Mouse (Mus musculus) cortical plate, adult 2 months (tissue): ENCODE data around the gene Mink1. TPM values are rescaled to one million over a fixed set of nuclear protein-coding genes. Genes with fewer than 3 reads are reported as not detected.

Experiments
- H3K27ac ChIP-seq: fragments of 200-500 bp; 2 replicates; pipeline ENCODE4 v1.5.1; 2012; ENCODE audit warnings: low read length, control low read depth, inconsistent platforms; ENCODE audit not compliant: insufficient read depth
- H3K4me1 ChIP-seq: fragments of 200-500 bp; 2 replicates; pipeline ENCODE4 v1.6.1; 2011; ENCODE audit warnings: low read length; ENCODE audit not compliant: control insufficient read depth, insufficient read depth
- H3K4me3 ChIP-seq: fragments of 200-500 bp; 2 replicates; pipeline ENCODE4 v1.5.1; 2011; ENCODE audit warnings: mild to moderate bottlenecking, low read length, control low read depth; ENCODE audit not compliant: insufficient read depth
- CTCF ChIP-seq: fragments of 200-500 bp; IDR thresholded peaks from 2 replicates; pipeline ENCODE4 v1.5.1; 2011; ENCODE audit warnings: mild to moderate bottlenecking, control low read depth, low read length; ENCODE audit not compliant: insufficient read depth; ENCODE audit errors: extremely low read depth
- POLR2A ChIP-seq: fragments of 200-500 bp; IDR thresholded peaks from 2 replicates; pipeline ENCODE4 v1.6.1; 2011; ENCODE audit warnings: mild to moderate bottlenecking, low read length, control low read depth; ENCODE audit not compliant: insufficient read depth; ENCODE audit errors: extremely low read depth
- polyA plus RNA-seq: library from polyadenylated mRNA; depleted of rRNA; stranded (reverse); fragments of >200 nt; gene quantifications from 2 replicates; pipeline ENCODE4 v1.2.3, GENCODE M21; 2012

Gene Mink1
- polyA plus RNA-seq, 1 experiment: 318 TPM

DNA sequence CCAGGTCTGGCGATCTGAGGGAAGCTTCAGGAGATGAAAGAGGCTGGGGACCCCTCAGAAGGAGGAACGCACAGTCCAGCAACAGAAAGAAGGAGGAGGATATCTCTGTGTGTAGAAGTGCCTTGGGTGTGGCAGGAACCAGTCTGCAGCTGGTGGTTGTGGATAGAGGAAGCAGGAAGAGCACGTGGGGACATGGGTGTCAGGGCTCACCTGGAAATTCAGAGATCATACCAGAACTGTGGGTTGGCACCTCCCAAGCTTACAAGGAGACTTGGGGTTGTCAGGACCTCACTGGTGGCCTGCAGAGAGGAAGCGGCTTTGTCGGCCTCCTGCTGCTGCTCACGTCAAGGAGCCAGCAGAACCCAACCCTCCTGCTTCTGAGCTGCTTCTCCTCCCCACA is 34.6 kb downstream of the Mink1 start:
- Histone ChIP-seq H3K4me3 (no peak overlapping the region), H3K4me1 (peaks cover 2% of the 10 kb centered on the region), H3K27ac (peak overlapping the region; percentile 31; the same call in 1 of the 2 replicates)
- no peak for TF ChIP-seq CTCF
- TF ChIP-seq POLR2A: no peak

GRCm38 (mm10) chr11:70598451-70598953 is 35.8 kb downstream of the Mink1 start:
- peaks cover 2% of the 10 kb centered on the region for H3K4me1 ChIP-seq

GRCm38 (mm10) chr11:70605024-70605566 is 42.4 kb downstream of the Mink1 start:
- Histone ChIP-seq H3K27ac (no peak overlapping the region), H3K4me3 (no peak overlapping the region), H3K4me1 (no peaks in the 10 kb centered on the region)
- TF ChIP-seq CTCF: peak; percentile 89
- TF ChIP-seq POLR2A: no peak

More at GRCm38 (mm10) chr11:70598451-70598953, 35.8 kb downstream of the Mink1 start:
- TF ChIP-seq CTCF (no peak), POLR2A (no peak)
- Histone ChIP-seq H3K4me3 (no peak overlapping the region), H3K27ac (no peak overlapping the region)

GRCm38 (mm10) chr11:70606717-70607116 is 44.0 kb downstream of the Mink1 start:
- Histone ChIP-seq H3K4me3 (no peak overlapping the region), H3K4me1 (no peaks in the 10 kb centered on the region), H3K27ac (no peak overlapping the region)
- TF ChIP-seq CTCF (no peak), POLR2A (no peak)

GRCm38 (mm10) chr11:70607611-70608010 is 44.9 kb downstream of the Mink1 start:
- Histone ChIP-seq H3K4me3 (no peak overlapping the region), H3K4me1 (no peaks in the 10 kb centered on the region), H3K27ac (no peak overlapping the region)
- TF ChIP-seq CTCF (no peak), POLR2A (no peak)

DNA sequence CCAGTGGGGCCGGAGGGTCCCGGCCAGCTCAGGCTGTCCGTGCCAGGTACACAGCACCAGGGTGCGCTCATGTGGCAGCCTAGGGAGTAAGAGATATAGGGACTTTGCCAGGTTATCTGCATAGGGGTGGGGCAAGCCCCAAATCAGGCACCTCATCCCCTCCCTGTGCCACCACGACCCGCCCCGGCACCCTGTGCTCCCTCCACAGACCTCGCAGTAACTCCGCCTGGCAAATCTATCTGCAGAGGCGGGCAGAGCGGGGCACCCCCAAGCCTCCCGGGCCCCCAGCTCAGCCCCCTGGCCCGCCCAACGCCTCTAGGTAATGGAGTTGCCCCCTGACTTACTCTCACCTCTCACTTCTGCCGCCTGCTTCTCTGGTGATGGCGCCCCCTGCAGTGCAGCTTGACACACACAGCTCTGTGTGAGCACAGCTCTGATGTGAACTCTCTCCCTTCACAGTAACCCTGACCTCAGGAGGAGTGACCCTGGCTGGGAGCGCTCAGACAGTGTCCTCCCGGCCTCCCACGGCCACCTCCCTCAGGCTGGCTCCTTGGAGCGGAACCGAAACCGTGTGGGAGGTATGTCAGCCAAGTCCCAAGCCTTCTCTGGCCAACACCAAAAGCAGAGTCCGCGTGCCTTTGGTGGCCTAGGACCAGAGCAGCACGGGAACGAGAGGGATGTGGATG is 45.8 kb downstream of the Mink1 start:
- TF ChIP-seq POLR2A (no peak), CTCF (peak; percentile 32; the same call in 1 of the 2 replicates)
- H3K4me1 ChIP-seq: no peaks in the 10 kb centered on the region
- no peak overlapping the region for H3K4me3 ChIP-seq
- H3K27ac ChIP-seq: no peak overlapping the region

GRCm38 (mm10) chr11:70610752-70611151 is 48.1 kb downstream of the Mink1 start:
- no peak overlapping the region for H3K27ac ChIP-seq
- TF ChIP-seq POLR2A: no peak
- TF ChIP-seq CTCF: 0 out of 2 replicates have a peak, but pooled peaks have one; percentile 1

DNA sequence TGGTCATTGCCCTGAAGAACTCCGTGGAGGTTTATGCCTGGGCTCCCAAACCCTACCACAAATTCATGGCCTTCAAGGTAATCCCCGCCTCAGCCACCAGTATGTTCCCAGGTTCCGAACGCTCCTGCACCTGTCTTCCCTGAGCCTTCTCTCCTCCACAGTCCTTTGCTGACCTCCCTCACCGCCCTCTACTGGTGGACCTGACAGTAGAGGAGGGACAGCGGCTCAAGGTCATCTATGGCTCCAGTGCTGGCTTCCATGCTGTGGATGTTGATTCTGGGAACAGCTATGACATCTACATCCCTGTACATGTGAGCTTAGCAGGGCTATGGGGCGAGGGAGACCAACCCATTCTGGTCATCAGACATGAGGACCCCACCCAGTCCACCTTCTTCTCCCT is 49.8 kb downstream of the Mink1 start:
- Histone ChIP-seq H3K27ac (no peak overlapping the region), H3K4me3 (no peak overlapping the region), H3K4me1 (no peaks in the 10 kb centered on the region)
- TF ChIP-seq CTCF (0 out of 2 replicates have a peak, but pooled peaks have one; percentile 12), POLR2A (no peak)

More at GRCm38 (mm10) chr11:70610752-70611151, 48.1 kb downstream of the Mink1 start:
- no peaks in the 10 kb centered on the region for H3K4me1 ChIP-seq
- H3K4me3 ChIP-seq: no peak overlapping the region

- no peak overlapping the region for H3K4me3 ChIP-seq
- H3K27ac ChIP-seq: no peak overlapping the region
- no peaks in the 10 kb centered on the region for H3K4me1 ChIP-seq
- TF ChIP-seq CTCF (no peak), POLR2A (0 out of 2 replicates have a peak, but pooled peaks have one; percentile 5)
These were observed 52.4 kb downstream of the Mink1 start for GRCm38 (mm10) chr11:70615074-70615473.
